Mouse (Mus musculus) spleen, adult 2 months (tissue): ENCODE measurements around the gene Snx8. TPM values are rescaled to one million over a fixed set of nuclear protein-coding genes. Genes with fewer than 3 reads are reported as not detected.

Experiments
- DNase-seq, 2 experiments: peaks; one replicate each; pipeline versions ENCODE4 v3.0.0 to v3.0.0-alpha.2; 2012 to 2021; ENCODE audit warnings: low spot score in 2 of 2, low read depth in 1 of 2
- H3K27ac ChIP-seq: fragments of 200-500 bp; 2 replicates; pipeline ENCODE4 v1.5.1; 2012; ENCODE audit warnings: low read length, inconsistent platforms; ENCODE audit not compliant: insufficient read depth
- H3K27me3 ChIP-seq: fragments of 200-500 bp; 2 replicates; pipeline ENCODE4 v1.6.1; 2012; ENCODE audit warnings: mild to moderate bottlenecking, moderate library complexity, low read length, inconsistent platforms; ENCODE audit not compliant: control insufficient read depth, insufficient read depth
- H3K36me3 ChIP-seq: fragments of 200-500 bp; 2 replicates; pipeline ENCODE4 v1.6.1; 2012; ENCODE audit warnings: mild to moderate bottlenecking, low read length, inconsistent platforms; ENCODE audit not compliant: control insufficient read depth, insufficient read depth
- H3K4me1 ChIP-seq: fragments of 200-500 bp; 2 replicates; pipeline ENCODE4 v1.6.1; 2011; ENCODE audit warnings: inconsistent platforms; ENCODE audit not compliant: control insufficient read depth, insufficient read depth, insufficient read length
- H3K4me3 ChIP-seq: fragments of 200-500 bp; 2 replicates; pipeline ENCODE4 v1.5.1; 2011; ENCODE audit warnings: mild to moderate bottlenecking, inconsistent platforms; ENCODE audit not compliant: insufficient read depth, insufficient read length; ENCODE audit errors: extremely low read depth
- CTCF ChIP-seq: fragments of 200-500 bp; IDR thresholded peaks from 2 replicates; pipeline ENCODE4 v1.5.1; 2011; ENCODE audit warnings: mild to moderate bottlenecking, inconsistent platforms; ENCODE audit not compliant: insufficient read depth, insufficient read length, insufficient replicate concordance; ENCODE audit errors: extremely low read depth
- POLR2A ChIP-seq: fragments of 200-500 bp; IDR thresholded peaks from 2 replicates; pipeline ENCODE4 v1.6.1; 2011; ENCODE audit warnings: low read depth, low read length, inconsistent platforms
- WGBS: fragments of 180-500 bp; shearing (Covaris S2); methylation state at CpG from one replicate; pipeline ENCODE4 v1.1.7; 2018; 5-methylcytosine and 5-hydroxymethylcytosine counted together
- polyA plus RNA-seq: library from polyadenylated mRNA; depleted of rRNA; stranded (reverse); fragments of >200 nt; gene quantifications from 2 replicates; pipeline ENCODE4 v1.2.3, GENCODE M21; 2012; rRNA removed

Gene Snx8
- polyA plus RNA-seq: 42.3 and 44.9 TPM in 2 replicates

GRCm38 (mm10) chr5:140388588-140389576 is at the start of gene Snx8:
Snx8 (minus strand) TSS chr5:140389262.
- Histone ChIP-seq H3K4me1 (peaks cover 3% of the 10 kb centered on the region), H3K27ac (peak within 1 kb of the TSS; percentile 56), H3K36me3 (peaks cover 1% of the 10 kb centered on the region; the same call in 1 of the 2 replicates), H3K4me3 (peak within 1 kb of the TSS; percentile 64), H3K27me3 (no peaks in the 10 kb centered on the region)
- 2% methylated on average over 63 of the region's 63 CpGs for WGBS
- TF ChIP-seq CTCF (no peak), POLR2A (peak; percentile 74)
- peak; percentile 81 to 99 for DNase-seq

GRCm38 (mm10) chr5:140425016-140425783 is 36.1 kb upstream of the Snx8 start:
- Histone ChIP-seq H3K4me3 (no peak overlapping the region), H3K36me3 (peaks cover 35% of the 10 kb centered on the region), H3K4me1 (peaks cover 8% of the 10 kb centered on the region; the same call in 1 of the 2 replicates), H3K27ac (no peak overlapping the region), H3K27me3 (no peaks in the 10 kb centered on the region)
- DNase-seq: no peak
- no peak for TF ChIP-seq CTCF
- TF ChIP-seq POLR2A: no peak
- WGBS: 96% methylated on average over 17 of the region's 17 CpGs

DNA sequence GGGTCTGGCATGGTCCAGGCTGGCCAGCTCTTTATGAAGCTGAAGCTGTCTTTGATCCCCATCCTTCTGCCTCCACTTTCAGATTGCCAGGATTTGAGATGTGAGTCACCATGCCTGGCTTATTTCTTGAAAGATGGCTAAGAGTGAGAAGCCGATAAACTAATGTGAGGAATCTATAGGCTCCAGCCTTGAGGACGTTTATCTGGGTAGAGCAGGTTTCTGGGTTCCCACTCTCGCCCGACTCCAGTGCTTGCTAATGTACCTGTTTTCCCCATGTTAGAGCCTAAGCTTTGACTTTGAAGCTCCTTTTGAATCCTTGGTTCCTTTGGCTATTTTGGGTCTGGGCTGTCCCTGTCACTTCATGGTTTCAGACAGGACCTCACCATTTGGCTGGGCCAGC is 31.6 kb upstream of the Snx8 start:
- H3K27ac ChIP-seq: no peak overlapping the region
- TF ChIP-seq CTCF: no peak
- TF ChIP-seq POLR2A: no peak
- H3K4me1 ChIP-seq: peaks cover 10% of the 10 kb centered on the region
- no peaks in the 10 kb centered on the region for H3K27me3 ChIP-seq
- WGBS: 46% methylated on average over 4 of the region's 4 CpGs
- no peak for DNase-seq
- H3K36me3 ChIP-seq: peaks cover 4% of the 10 kb centered on the region
- no peak overlapping the region for H3K4me3 ChIP-seq

DNA sequence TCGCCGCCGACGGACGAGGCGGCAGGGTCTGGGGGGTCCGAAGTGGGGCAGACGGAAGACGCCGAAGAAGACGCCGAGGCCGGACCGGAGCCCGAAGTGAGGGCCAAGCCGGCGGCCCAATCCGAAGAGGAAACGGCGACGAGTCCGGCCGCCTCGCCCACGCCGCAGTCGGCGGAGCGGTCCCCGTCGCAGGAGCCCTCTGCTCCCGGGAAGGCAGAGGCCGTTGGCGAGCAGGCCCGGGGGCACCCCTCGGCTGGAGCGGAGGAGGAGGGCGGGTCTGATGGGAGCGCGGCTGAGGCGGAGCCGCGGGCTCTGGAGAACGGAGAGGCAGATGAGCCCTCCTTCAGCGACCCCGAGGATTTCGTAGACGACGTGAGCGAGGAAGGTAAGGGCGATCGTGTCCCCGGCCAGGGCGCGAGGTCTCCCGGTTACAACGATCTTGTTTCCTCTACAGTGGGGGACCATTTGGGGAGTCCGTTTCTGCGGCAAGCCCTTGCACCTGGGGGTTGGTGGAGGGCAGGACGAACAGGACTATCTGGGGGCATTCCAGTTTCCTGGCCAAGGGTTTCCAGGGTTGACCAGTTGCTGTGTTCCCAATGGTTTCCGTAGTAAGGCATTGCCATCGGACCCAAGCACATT is 30.5 kb upstream of the Snx8 start:
- Histone ChIP-seq H3K4me1 (peaks cover 10% of the 10 kb centered on the region), H3K36me3 (no peaks in the 10 kb centered on the region), H3K27ac (peak overlapping the region; percentile 78), H3K4me3 (peak overlapping the region; percentile 90), H3K27me3 (no peaks in the 10 kb centered on the region)
- DNase-seq: no peak
- TF ChIP-seq POLR2A: no peak
- no peak for TF ChIP-seq CTCF
- under 1% methylated on average over 60 of the region's 62 CpGs for WGBS

DNA sequence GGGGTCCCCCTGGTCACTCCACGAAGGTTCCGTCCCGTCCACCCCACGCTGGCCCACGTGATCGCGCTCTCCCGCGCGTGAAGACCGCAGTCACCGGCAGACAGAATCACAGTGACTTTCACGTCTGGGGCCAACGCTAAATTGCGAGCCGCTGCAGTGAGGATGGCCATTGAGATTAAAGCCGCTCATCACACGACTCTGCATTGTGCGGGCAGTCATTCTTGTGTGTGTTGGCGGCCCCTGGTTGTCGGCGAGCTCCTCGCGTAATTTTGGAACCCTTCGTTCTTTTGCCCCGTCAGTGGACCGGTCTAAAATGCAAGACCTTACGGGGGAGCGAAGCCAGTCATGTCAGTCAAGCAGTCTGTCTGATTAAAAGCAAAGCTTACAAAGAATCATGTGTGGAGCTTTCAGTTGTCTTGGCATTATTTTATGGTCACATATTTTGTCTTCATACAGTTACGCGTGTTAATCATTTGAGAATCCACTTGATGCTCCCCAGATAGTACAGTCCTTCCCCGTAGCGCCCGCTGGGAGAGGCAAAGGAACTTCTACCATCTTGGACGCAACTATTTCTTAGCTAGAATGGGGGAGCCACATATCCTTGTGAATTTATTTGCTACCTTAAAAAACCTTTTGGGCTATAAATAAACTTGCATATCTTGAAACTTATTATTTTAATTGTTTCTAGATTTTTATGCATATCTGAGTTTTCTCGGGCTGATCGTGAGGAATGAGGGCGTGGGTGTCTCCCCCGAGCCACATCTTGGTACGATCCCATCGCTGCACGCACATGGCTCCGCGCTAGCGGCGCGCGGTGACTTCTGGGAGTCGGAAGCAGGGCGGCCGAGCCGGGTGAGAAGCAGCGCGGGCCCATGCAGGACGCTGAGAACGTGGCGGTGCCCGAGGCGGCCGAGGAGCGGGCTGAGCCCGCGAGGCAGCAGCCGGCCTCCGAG is 29.7 kb upstream of the Snx8 start, which contains the start of gene Eif3b:
TSS of gene Eif3b (plus strand) at position 840 of the 953 bp plus-strand sequence.
- peak; percentile 89 to 93 for DNase-seq
- peaks cover 10% of the 10 kb centered on the region for H3K4me1 ChIP-seq
- no peaks in the 10 kb centered on the region for H3K36me3 ChIP-seq
- peak within 1 kb of the TSS; percentile 97 for H3K4me3 ChIP-seq
- TF ChIP-seq POLR2A (peak; percentile 74), CTCF (no peak)
- peak within 1 kb of the TSS; percentile 95 for H3K27ac ChIP-seq
- under 1% methylated on average over 65 of the region's 65 CpGs for WGBS
- H3K27me3 ChIP-seq: no peaks in the 10 kb centered on the region
